Mouse (Mus musculus) gastrocnemius, adult 2 months (tissue): ENCODE results near the gene Slc37a1. TPM values are rescaled to one million over a fixed set of nuclear protein-coding genes. Genes with fewer than 3 reads are reported as not detected.

Experiments
- DNase-seq: peaks from one replicate; pipeline ENCODE4 v3.0.0; 2022
- H3K27ac ChIP-seq: fragments of 200-600 bp; 2 replicates; pipeline ENCODE4 v1.8.1; 2022; ENCODE audit warnings: mild to moderate bottlenecking
- H3K4me3 ChIP-seq: fragments of 200-600 bp; 2 replicates; pipeline ENCODE4 v1.8.1; 2022; ENCODE audit warnings: mild to moderate bottlenecking, moderate library complexity
- CTCF ChIP-seq: fragments of 200-600 bp; IDR thresholded peaks from 2 replicates; pipeline ENCODE4 v1.8.1; 2022; ENCODE audit warnings: antibody characterized with exemption, mild to moderate bottlenecking, moderate library complexity
- intact Hi-C: fragments of 180-260 bp; cut with DNase I; formaldehyde crosslinking; loops from one replicate; pipeline ENCODE4 v1.15.1; 2025
- total RNA-seq, 2 experiments: library from RNA; stranded (reverse); gene quantifications; 2 replicates each; pipeline ENCODE4 v1.2.3; 2021

Gene Slc37a1
- total RNA-seq, 2 experiments from 2014 or later, result 3.0 to 4.2 TPM

DNA sequence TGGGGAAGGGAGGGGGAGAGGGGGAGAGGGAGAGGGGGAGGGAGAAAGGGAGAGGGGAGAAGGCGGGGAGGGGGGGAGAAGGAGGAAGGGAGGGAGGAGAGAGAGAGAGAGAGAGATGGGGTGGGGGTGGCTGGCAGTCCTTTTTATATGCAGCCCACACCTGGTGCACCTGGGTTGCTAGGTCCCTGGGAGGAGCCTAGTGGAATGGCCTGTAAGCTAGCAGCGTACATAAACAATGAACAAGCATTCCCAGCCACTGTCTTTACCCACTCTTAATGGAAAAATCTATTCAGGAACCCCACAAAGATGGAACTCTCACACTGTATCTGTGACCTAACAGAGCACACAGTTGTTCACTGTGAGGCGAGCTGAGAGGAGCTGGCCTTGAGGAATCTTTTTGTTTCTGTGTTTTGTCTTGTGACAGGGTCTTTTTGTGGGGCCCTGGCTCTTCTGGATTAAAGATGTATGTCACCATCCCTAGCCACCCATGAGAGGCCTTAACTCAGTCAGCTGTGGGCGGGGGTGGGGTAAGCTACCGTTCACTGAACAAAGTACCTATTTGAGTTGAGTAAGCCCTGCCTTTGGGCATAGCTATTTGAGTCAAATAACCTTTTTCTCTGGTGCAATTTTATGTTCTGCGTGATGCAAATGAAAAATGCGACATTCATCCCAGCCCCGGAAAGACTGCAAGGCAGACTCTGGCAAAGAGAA lies 69.4 kb downstream of the Slc37a1 start:
- Histone ChIP-seq H3K27ac (no peak overlapping the region), H3K4me3 (no peak overlapping the region)
- TF ChIP-seq CTCF, result no peak
- intact Hi-C loops, result no loop called here
- no peak for DNase-seq

DNA sequence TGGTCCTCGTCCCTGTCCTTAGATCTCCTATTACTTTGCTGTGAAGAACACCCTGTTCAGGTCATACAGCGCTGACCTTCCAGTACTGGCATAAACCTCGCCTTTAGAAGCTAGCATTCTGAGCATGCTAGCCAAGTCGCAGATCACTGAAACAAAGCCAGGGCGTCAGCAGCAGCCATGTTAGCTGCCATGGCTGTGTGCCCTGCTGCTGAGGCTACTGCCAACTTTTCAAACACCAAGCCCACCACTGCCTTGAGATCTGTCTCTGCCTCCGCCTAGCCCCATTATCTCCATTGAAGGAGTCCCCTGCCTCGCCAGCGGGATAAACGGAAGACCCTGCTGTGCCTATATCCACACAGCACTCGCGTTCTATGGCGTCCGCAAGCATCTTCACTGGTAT lies 74.0 kb downstream of the Slc37a1 start:
- no peak for TF ChIP-seq CTCF
- DNase-seq, result no peak
- no peak overlapping the region for H3K4me3 ChIP-seq
- intact Hi-C loops, result no loop called here
- no peak overlapping the region for H3K27ac ChIP-seq

DNA sequence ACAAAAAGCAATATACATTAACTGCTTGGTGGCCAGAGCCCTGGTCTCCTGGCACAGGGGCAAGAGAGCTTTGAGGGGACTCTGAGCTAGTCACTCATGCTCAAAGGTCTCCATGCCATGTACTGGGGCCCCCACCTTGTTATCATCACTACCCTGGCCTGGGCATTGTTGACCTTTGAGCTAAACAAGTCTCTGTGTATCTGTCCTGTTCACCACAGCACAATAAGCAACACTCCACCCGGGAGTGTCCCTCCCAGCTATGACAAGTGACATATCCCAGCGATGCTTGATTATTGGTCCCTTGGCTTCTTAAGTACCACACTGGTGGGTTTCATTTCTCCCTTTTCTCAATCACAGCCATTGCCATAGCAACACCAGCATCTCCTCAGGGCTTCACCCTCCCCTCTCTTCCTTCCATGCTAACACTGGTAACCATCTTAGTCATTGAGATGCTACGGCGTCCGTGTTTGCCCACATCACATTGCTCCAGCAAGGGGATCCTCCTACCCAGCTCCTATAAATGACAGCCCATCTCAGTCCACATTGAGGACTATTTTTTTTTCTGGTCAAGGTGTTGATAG lies 79.1 kb downstream of the Slc37a1 start:
- no peak for TF ChIP-seq CTCF
- DNase-seq, result no peak
- H3K4me3 ChIP-seq, result no peak overlapping the region
- no peak overlapping the region for H3K27ac ChIP-seq
- intact Hi-C loops, result no loop called here

DNA sequence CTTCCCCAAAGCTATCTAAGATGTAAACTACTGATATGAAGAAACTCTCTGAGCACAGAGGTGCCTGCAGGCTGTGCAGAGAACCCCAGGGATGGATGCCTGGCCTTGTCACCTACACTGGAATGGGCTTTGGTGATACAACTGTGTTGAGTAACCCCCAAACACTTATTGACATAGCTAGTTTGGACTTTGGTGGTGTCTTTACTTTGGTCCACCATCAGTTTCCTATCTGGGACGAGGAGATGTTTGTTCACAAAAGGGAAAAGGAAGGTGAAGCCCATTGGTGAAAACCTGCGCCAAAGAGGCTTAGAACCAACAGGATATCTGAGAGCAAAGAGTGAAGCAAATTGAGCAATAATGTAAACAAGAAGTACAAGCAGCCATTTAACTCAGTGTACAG lies 83.6 kb downstream of the Slc37a1 start:
- DNase-seq, result no peak
- TF ChIP-seq CTCF, result no peak
- no peak overlapping the region for H3K27ac ChIP-seq
- no peak overlapping the region for H3K4me3 ChIP-seq
- intact Hi-C loops, result no loop called here

DNA sequence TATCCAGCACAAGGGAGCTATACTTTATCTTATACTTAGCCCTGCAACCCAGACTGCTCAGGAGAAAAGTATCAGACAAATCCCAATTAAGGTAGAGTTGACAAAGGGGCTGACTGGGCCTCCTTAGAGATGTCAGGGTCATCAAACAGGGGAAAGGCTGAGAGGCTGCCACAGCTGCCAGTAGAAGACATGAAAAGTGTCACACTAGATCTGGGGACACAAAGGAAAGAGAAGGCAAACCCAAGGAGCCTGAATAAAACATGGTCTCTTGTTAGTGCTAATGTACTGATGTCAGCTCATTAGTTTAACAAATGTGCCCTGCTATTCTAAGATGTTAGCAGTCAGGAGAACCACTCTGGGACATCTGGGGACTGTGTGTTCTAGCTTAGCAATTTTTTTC lies 84.3 kb downstream of the Slc37a1 start:
- no peak for DNase-seq
- no peak for TF ChIP-seq CTCF
- Histone ChIP-seq H3K27ac (no peak overlapping the region), H3K4me3 (no peak overlapping the region)
- intact Hi-C loops, result no loop called here

DNA sequence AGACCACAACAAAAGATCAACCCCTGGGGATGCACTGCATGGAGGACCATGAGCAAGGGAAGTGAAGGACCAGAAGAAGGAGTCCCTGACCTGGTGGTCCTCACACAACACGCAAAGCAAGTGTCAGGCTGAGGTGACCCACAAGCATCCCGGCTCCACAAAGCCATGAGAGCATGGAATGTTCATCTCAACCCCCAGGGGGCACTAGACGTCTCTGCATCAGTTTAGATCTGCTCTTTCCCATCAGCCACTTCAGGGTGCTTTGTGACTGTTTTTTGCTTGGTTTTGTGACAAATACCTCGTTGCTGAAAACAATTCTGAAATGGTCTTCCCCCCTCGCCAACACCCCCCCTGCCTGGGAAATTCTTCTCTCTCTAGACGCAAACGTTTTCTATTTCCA lies 91.4 kb downstream of the Slc37a1 start:
- DNase-seq, result peak; percentile 68
- TF ChIP-seq CTCF, result peak; percentile 92
- intact Hi-C loops, result loop anchor here (1.0 to 2.0 kb wide), 2 partner anchors 114 to 287 kb away; no protein-coding TSS in a partner anchor
- Histone ChIP-seq H3K4me3 (peak overlapping the region; percentile 28; the same call in 1 of the 2 replicates), H3K27ac (no peak overlapping the region)

DNA sequence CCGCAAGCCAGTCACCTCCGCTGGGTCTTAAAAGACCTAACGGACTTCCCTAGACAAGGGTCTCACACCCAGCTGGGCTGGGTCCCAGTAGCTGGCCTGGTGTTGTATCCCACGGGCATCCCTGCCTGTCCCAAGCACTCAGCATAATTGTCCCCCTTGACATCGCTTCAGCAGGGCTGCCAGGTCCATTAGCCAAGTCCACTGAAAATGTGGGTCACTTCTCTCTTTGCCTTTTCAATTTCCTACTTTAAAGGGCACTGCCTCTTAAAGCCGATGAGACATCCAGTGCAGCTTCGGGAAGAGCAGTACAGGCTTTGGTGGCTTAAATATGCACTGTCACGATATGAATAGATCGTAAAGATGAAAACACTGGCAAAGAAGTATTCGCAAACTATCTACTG lies 91.8 kb downstream of the Slc37a1 start:
- 0 out of 2 replicates have a peak overlapping the region, but pooled peaks have one; percentile 41 for H3K27ac ChIP-seq
- no peak for TF ChIP-seq CTCF
- DNase-seq, result peak; percentile 45
- intact Hi-C loops, result loop anchor here (1.0 to 2.0 kb wide), 2 partner anchors 114 to 286 kb away; no protein-coding TSS in a partner anchor
- peak overlapping the region; percentile 28; the same call in 1 of the 2 replicates for H3K4me3 ChIP-seq

DNA sequence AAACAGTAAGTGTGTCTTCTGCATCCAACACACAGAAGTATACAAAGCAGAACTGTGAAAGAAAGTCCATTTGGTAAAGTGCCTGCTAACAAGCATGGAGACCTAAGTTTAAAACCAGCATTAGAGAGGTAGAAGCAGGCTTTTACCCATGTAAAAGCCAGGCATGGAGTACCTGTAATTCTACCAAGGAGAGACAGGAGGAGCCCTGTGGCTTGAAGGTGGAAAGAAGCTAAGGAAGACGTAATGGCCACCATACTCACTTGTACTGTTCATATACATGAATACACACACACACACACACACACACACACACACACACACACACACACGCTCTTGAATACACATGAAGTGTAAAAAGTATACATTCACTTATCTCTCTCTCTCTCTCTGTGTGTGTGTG lies 92.5 kb downstream of the Slc37a1 start:
- H3K27ac ChIP-seq, result no peak overlapping the region
- intact Hi-C loops, result loop anchor here (2.0 kb wide), 1 partner anchor 286 kb away; no protein-coding TSS in a partner anchor
- no peak overlapping the region for H3K4me3 ChIP-seq
- TF ChIP-seq CTCF, result no peak
- no peak for DNase-seq

DNA sequence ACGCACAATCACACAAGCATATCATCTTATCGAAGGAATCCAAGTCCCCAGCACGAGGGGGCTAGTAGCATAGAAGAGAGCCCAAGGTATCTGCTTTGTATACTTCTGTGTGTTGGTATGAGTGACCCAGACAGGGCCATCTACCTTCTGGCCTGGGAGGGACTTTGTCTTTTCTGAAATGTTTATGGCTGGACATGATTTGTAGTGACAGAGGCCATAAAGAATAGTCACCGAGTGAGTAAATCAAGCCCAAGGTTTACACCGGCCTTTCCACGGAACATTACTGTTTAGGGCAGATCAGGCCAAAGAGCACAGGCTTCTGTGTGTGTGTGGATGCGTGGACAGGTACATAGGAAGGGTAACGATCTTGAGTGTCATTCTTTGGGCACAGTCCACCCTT lies 93.3 kb downstream of the Slc37a1 start:
- TF ChIP-seq CTCF, result no peak
- no peak overlapping the region for H3K4me3 ChIP-seq
- no peak overlapping the region for H3K27ac ChIP-seq
- DNase-seq, result no peak
- intact Hi-C loops, result loop anchor here (2.0 kb wide), 1 partner anchor 285 kb away; no protein-coding TSS in a partner anchor

DNA sequence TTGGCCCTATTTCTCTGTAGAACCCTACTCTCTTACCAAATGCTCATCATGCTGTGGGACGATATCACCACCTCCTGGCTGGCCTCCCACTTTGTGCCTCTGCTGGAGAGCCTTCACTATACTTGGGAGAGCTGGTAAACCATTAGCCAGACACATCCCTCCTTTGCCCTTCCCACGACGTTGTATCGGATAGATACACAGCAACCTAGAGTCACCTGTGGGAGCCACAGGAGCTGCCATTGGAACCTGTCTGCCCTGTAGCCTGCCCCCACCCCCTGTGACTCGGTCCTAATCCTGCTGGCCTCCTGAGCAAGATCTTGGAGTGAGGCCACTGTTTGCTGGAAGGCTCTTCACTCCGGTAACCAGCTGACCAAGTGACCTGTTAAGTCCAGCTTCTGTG lies 96.7 kb downstream of the Slc37a1 start:
- no peak for TF ChIP-seq CTCF
- DNase-seq, result no peak
- no peak overlapping the region for H3K4me3 ChIP-seq
- no peak overlapping the region for H3K27ac ChIP-seq
- intact Hi-C loops, result no loop called here

DNA sequence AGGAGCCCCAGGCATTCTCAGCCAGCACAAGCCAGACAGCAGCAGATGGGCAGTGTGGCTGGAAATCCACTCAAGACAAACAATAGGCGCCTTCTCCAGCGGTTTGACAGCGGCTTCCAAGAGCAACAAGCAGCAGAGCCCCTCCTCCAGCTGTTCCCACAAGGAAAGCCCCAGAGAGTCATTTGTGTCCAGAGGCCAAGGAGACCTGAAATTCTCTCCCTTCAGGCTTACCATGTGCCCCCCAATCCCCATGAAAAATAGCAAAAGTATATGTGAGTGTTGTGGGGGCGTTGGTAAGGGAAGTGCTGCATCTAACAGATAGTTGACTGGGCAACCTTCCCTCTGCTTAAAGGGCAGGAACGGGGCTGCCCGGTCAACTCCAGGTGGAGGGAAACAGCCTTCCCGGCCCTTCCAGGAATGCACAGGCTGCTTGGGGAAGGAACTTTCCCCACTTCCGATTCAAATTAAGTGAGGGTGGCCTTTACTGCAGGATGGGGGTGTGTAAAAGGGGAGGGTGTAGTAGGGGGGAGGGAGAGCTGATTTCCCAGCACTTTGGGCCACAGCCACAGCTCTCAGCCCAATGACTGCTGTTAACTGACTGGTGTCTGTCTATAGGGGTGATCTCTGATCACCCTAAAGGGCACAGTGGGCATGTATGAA lies 98.5 kb downstream of the Slc37a1 start:
- peak overlapping the region; percentile 74 for H3K4me3 ChIP-seq
- no peak for TF ChIP-seq CTCF
- intact Hi-C loops, result loop anchor here (2.0 kb wide), 1 partner anchor 48 kb away; no protein-coding TSS in a partner anchor
- peak overlapping the region; percentile 71 for H3K27ac ChIP-seq
- peak; percentile 47 for DNase-seq

DNA sequence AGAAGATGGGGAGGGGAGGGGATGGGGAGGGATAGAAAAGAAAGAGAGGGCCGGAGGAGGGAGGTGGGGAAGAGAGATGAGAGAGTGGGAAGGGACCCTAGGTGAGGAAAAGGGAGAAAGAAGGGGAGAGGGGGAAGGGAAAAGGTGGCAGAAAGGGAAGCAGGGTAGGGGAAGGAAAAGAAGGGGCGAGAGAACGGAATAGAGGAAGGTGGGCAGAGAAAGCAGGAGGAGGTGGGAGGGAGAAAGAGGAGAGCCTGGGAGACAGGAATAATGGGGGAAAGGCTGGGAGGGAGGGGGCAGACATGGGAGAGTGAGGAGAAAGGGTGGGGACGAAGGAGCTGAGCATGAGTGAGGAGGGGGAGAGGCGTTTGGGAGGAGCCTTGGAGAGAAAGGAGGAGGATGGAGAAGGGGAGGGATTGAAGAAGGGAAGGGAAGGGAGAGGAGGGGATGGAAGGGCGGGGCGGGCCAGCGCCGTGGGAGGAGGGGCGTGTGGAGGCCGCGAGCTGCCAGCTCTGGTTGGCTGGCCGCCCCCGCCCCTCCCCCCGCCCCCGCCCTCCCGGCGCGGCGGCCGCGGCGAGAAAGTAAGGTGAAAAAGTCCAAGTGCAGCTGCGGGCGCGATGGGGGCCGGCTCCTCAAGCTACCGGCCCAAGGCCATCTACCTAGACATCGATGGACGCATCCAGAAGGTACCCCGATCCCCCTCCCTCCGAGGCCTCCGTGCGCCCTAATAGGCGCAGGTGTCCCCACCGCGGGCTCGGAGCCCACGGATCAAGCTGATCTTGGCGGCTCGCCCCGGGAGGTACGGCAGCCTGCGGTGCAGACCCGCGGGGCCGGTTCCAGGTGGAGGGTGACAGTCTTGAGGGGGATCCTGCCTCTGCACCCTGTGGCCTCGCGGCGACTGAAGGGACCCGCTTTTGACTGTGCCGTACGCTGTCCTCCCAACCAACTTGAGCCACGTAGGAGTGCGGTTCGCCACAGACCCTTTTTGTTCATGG lies 99.4 kb downstream of the Slc37a1 start, which contains the start of gene Pde9a:
Gene Pde9a, plus strand, starts transcription at position 540 of the 995 bp plus-strand sequence.
- no peak for TF ChIP-seq CTCF
- Histone ChIP-seq H3K4me3 (peak within 1 kb of the TSS; percentile 74), H3K27ac (peak within 1 kb of the TSS; percentile 71)
- DNase-seq, result peak; percentile 65
- intact Hi-C loops, result loop anchor here (2.0 kb wide), 1 partner anchor 47 kb away; no protein-coding TSS in a partner anchor
